Mouse (Mus musculus) CH12.LX (cell line): ENCODE measurements around the gene Gm20458. TPM values are rescaled to one million over a fixed set of nuclear protein-coding genes. Genes with fewer than 3 reads are reported as not detected.
A peak's percentile ranks its signal among the peaks of the same experiment; 100 is the strongest.

Source experiments
- DNase-seq: peaks from one replicate; pipeline ENCODE4 v3.0.0-alpha.2; 2013; ENCODE audit errors: extremely low read depth
- H3K27ac ChIP-seq: 2 replicates; pipeline ENCODE4 v1.5.1; 2012; ENCODE audit warnings: low read depth, mild to moderate bottlenecking, control low read depth, moderate library complexity; ENCODE audit not compliant: insufficient read depth
- H3K27me3 ChIP-seq: replicated peaks from 2 replicates; pipeline ENCODE3; 2012; ENCODE audit warnings: inconsistent platforms
- H3K36me3 ChIP-seq, 2 experiments: replicated peaks in 1 of 2; 2 replicates each; pipeline versions ENCODE3 to v1.6.1; 2012; ENCODE audit warnings: inconsistent platforms in 1 of 2, low read length in 1 of 2, mild to moderate bottlenecking in 1 of 2, mixed read lengths in 1 of 2, moderate library complexity in 1 of 2; ENCODE audit not compliant: control insufficient read depth in 1 of 2, insufficient read depth in 1 of 2
- H3K4me1 ChIP-seq, 2 experiments: 2 replicates each; pipeline ENCODE4 v1.6.1; 2012; ENCODE audit warnings: inconsistent platforms in 1 of 2, moderate library complexity in 1 of 2; ENCODE audit not compliant: insufficient read depth in 2 of 2, control insufficient read depth in 1 of 2
- H3K4me2 ChIP-seq: 2 replicates; pipeline ENCODE4 v1.6.1; 2012; ENCODE audit warnings: low read depth, mild to moderate bottlenecking, control low read depth; ENCODE audit not compliant: poor library complexity, insufficient read depth, severe bottlenecking
- H3K4me3 ChIP-seq, 3 experiments: fragments of 150-350 bp in 1 of 3; sonication (generic) in 1 of 3; replicated peaks in 1 of 3; 2 replicates each; pipeline versions ENCODE3 to v1.5.1; 2011 to 2012; ENCODE audit warnings: low read depth in 2 of 3, low read length in 2 of 3, mild to moderate bottlenecking in 2 of 3, moderate library complexity in 2 of 3, control low read depth in 1 of 3, improper control_type of control experiment in 1 of 3, inconsistent platforms in 1 of 3, mixed read lengths in 1 of 3; ENCODE audit not compliant: poor library complexity in 1 of 3
- H3K79me2 ChIP-seq: replicated peaks from 2 replicates; pipeline ENCODE4 v1.6.1; 2012; ENCODE audit warnings: mild to moderate bottlenecking, moderate library complexity; ENCODE audit not compliant: control insufficient read depth, poor library complexity, insufficient read depth, severe bottlenecking; ENCODE audit errors: extremely low read depth
- H3K9ac ChIP-seq: 2 replicates; pipeline ENCODE4 v1.6.1; 2012; ENCODE audit warnings: low read depth, mild to moderate bottlenecking, control low read depth, moderate library complexity; ENCODE audit not compliant: insufficient read depth
- H3K9me3 ChIP-seq: replicated peaks from 2 replicates; pipeline ENCODE3; 2012; ENCODE audit warnings: low read length, inconsistent platforms, mixed read lengths
- BHLHE40 ChIP-seq: IDR thresholded peaks from 2 replicates; pipeline ENCODE4 v1.6.1; 2011; ENCODE audit warnings: mild to moderate bottlenecking, low read depth, low read length, improper control_type of control experiment
- CHD2 ChIP-seq: IDR thresholded peaks from 2 replicates; pipeline ENCODE4 v1.6.1; 2011; ENCODE audit warnings: low read length, improper control_type of control experiment
- CTCF ChIP-seq, 2 experiments: IDR thresholded peaks in 1 of 2; conservative IDR thresholded peaks in 1 of 2; 2 replicates each; pipeline ENCODE4 v1.5.1; 2011 to 2012; ENCODE audit warnings: low read depth in 2 of 2, low read length in 2 of 2, improper control_type of control experiment in 1 of 2, inconsistent platforms in 1 of 2, mild to moderate bottlenecking in 1 of 2, moderate library complexity in 1 of 2
- E2F4 ChIP-seq: IDR thresholded peaks from 2 replicates; pipeline ENCODE4 v1.6.1; 2011; ENCODE audit warnings: low read depth, low read length, improper control_type of control experiment; ENCODE audit not compliant: insufficient replicate concordance
- ELF1 ChIP-seq: IDR thresholded peaks from 2 replicates; pipeline ENCODE4 v1.6.1; 2014; ENCODE audit warnings: low read depth, mild to moderate bottlenecking, inconsistent platforms, low read length, improper control_type of control experiment
- EP300 ChIP-seq: IDR thresholded peaks from 2 replicates; pipeline ENCODE4 v1.6.1; 2011; ENCODE audit warnings: low read length, improper control_type of control experiment
- ETS1 ChIP-seq: conservative IDR thresholded peaks from 2 replicates; pipeline ENCODE4 v1.6.1; 2012; ENCODE audit warnings: low read depth, mild to moderate bottlenecking, inconsistent platforms, low read length, improper control_type of control experiment, moderate library complexity
- HCFC1 ChIP-seq: IDR thresholded peaks from 2 replicates; pipeline ENCODE4 v1.6.1; 2012; ENCODE audit warnings: low read depth, mild to moderate bottlenecking, inconsistent platforms, low read length, improper control_type of control experiment
- IRF4 ChIP-seq: IDR thresholded peaks from 2 replicates; pipeline ENCODE4 v1.6.1; 2014; ENCODE audit warnings: low read depth, mild to moderate bottlenecking, inconsistent platforms, low read length, improper control_type of control experiment
- JUN ChIP-seq: IDR thresholded peaks from 2 replicates; pipeline ENCODE4 v1.6.1; 2011; ENCODE audit warnings: low read depth, mild to moderate bottlenecking, low read length, improper control_type of control experiment, moderate library complexity; ENCODE audit not compliant: insufficient read depth
- JUND ChIP-seq: conservative IDR thresholded peaks from 2 replicates; pipeline ENCODE4 v1.6.1; 2011; ENCODE audit warnings: low read depth, low read length, improper control_type of control experiment
- KAT2A ChIP-seq: IDR thresholded peaks from 2 replicates; pipeline ENCODE4 v1.6.1; 2012; ENCODE audit warnings: low read length, improper control_type of control experiment, inconsistent platforms; ENCODE audit not compliant: insufficient replicate concordance
- MAFK ChIP-seq: IDR thresholded peaks from 2 replicates; pipeline ENCODE4 v1.6.1; 2011; ENCODE audit warnings: low read length, improper control_type of control experiment; ENCODE audit not compliant: insufficient replicate concordance
- MAX ChIP-seq: IDR thresholded peaks from 2 replicates; pipeline ENCODE4 v1.6.1; 2011; ENCODE audit warnings: low read length, improper control_type of control experiment
- MAZ ChIP-seq: IDR thresholded peaks from 2 replicates; pipeline ENCODE4 v1.6.1; 2012; ENCODE audit warnings: low read depth, mild to moderate bottlenecking, inconsistent platforms, low read length, improper control_type of control experiment, moderate library complexity
- MEF2A ChIP-seq: IDR thresholded peaks from 2 replicates; pipeline ENCODE4 v1.6.1; 2014; ENCODE audit warnings: low read depth, mild to moderate bottlenecking, inconsistent platforms, low read length, improper control_type of control experiment, borderline replicate concordance
- MXI1 ChIP-seq: IDR thresholded peaks from 2 replicates; pipeline ENCODE4 v1.6.1; 2011; ENCODE audit warnings: mild to moderate bottlenecking, low read depth, low read length, improper control_type of control experiment
- MYC ChIP-seq: IDR thresholded peaks from 2 replicates; pipeline ENCODE4 v1.6.1; 2011; ENCODE audit warnings: low read depth, mild to moderate bottlenecking, improper control_type of control experiment, low read length
- NELFE ChIP-seq: IDR thresholded peaks from 2 replicates; pipeline ENCODE4 v1.6.1; 2011; ENCODE audit warnings: low read depth, low read length, improper control_type of control experiment
- NRF1 ChIP-seq: IDR thresholded peaks from 2 replicates; pipeline ENCODE4 v1.6.1; 2014; ENCODE audit warnings: low read depth, mild to moderate bottlenecking, inconsistent platforms, low read length, improper control_type of control experiment, moderate library complexity
- PAX5 ChIP-seq: IDR thresholded peaks from 2 replicates; pipeline ENCODE4 v1.6.1; 2012; ENCODE audit warnings: low read length, inconsistent platforms, mixed read lengths
- POLR2A ChIP-seq: IDR thresholded peaks from 2 replicates; pipeline ENCODE4 v1.6.1; 2011; ENCODE audit warnings: low read depth, mild to moderate bottlenecking, improper control_type of control experiment, low read length
- RAD21 ChIP-seq: IDR thresholded peaks from 2 replicates; pipeline ENCODE4 v1.6.1; 2011; ENCODE audit warnings: low read depth, mild to moderate bottlenecking, low read length, improper control_type of control experiment, moderate library complexity
- RCOR1 ChIP-seq: conservative IDR thresholded peaks from 2 replicates; pipeline ENCODE4 v1.6.1; 2012; ENCODE audit warnings: low read depth, mild to moderate bottlenecking, inconsistent platforms, low read length, improper control_type of control experiment
- SIN3A ChIP-seq: IDR thresholded peaks from 2 replicates; pipeline ENCODE4 v1.6.1; 2012; ENCODE audit warnings: low read length, improper control_type of control experiment, inconsistent platforms
- SMC3 ChIP-seq: IDR thresholded peaks from 2 replicates; pipeline ENCODE4 v1.6.1; 2011; ENCODE audit warnings: low read depth, low read length, improper control_type of control experiment
- TBP ChIP-seq: conservative IDR thresholded peaks from 2 replicates; pipeline ENCODE4 v1.6.1; 2011; ENCODE audit warnings: low read depth, low read length, improper control_type of control experiment
- TCF12 ChIP-seq: IDR thresholded peaks from 2 replicates; pipeline ENCODE4 v1.6.1; 2014; ENCODE audit warnings: low read depth, mild to moderate bottlenecking, inconsistent platforms, low read length, improper control_type of control experiment
- USF2 ChIP-seq: conservative IDR thresholded peaks from 2 replicates; pipeline ENCODE4 v1.6.1; 2011; ENCODE audit warnings: low read depth, low read length, improper control_type of control experiment
- ZC3H11A ChIP-seq: IDR thresholded peaks from 2 replicates; pipeline ENCODE4 v1.6.1; 2012; ENCODE audit warnings: low read depth, mild to moderate bottlenecking, inconsistent platforms, low read length, improper control_type of control experiment
- ZKSCAN1 ChIP-seq: IDR thresholded peaks from 2 replicates; pipeline ENCODE4 v1.6.1; 2012; ENCODE audit warnings: low read depth, inconsistent platforms, low read length, improper control_type of control experiment, borderline replicate concordance
- ZNF384 ChIP-seq: IDR thresholded peaks from 2 replicates; pipeline ENCODE4 v1.6.1; 2012; ENCODE audit warnings: low read depth, low read length, improper control_type of control experiment, inconsistent platforms
- dilution Hi-C: fragments of 300-500 bp; cut with MboI; formaldehyde crosslinking; loops from 2 replicates; pipeline ENCODE4 v1.14.3; 2020; ENCODE audit warnings: low sequenced_read_pairs; ENCODE audit not compliant: extremely low pct_unique_long_range_greater_than_20kb, extremely low pct_ligation_motif_present
- in situ Hi-C: fragments of 300-500 bp; cut with MboI; formaldehyde crosslinking; loops from 3 replicates; pipeline ENCODE4 v1.14.3; 2019; ENCODE audit warnings: low sequenced_read_pairs, low pct_ligation_motif_present, low pct_unique_long_range_greater_than_20kb, mixed read lengths
- polyA plus RNA-seq: library from polyadenylated mRNA; unstranded; fragments of >175 nt; gene quantifications from 2 replicates; pipeline ENCODE4 v1.2.1, GENCODE M21; 2012; ENCODE audit warnings: low read depth; ENCODE audit not compliant: insufficient read length
- total RNA-seq, 2 experiments: library from RNA; depleted of rRNA; stranded (reverse); fragments of 300-350 nt in 1 of 2; fragments of >200 nt in 1 of 2; gene quantifications; 2 replicates each; pipeline ENCODE4 v1.2.3; 2012 to 2014

Gene Gm20458
- total and polyA plus RNA-seq, 3 experiments, result 0.31 to 1.1 (median 0.74) TPM

DNA sequence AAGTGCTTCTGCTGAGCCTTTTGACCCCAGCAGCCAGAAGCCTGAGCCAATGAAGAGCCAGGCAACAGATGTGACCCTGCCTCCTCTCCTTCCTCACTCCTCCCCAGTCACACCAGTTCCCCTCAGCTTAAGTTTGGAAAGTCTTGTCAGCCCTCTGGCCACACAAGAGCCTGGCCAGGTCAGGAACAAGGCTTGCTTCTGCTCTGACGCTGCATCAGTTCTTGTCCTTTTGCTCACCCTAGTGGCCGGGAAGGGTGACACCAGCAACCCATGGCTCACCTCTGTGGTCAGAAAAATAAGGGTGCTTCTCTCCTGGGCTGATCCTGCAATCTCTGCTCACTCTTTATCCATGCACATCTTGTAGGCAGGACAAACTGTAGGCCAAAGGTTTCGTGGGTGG, 60.0 kb downstream of the Gm20458 start:
- H3K4me1 ChIP-seq, result peaks cover 2 to 25% of the 10 kb centered on the region in 2 experiments
- dilution Hi-C loops, result no loop called here
- peaks cover 9% of the 10 kb centered on the region for H3K27me3 ChIP-seq

GRCm38 (mm10) chr2:164521841-164522240, 61.1 kb downstream of the Gm20458 start:
- in situ Hi-C loops, result no loop called here
- Histone ChIP-seq H3K36me3 (no peaks in the 10 kb centered on the region), H3K9me3 (peaks cover 25% of the 10 kb centered on the region), H3K4me3 (no peak overlapping the region), H3K79me2 (no peaks in the 10 kb centered on the region), H3K27ac (peak overlapping the region; percentile 71), H3K4me2 (peak overlapping the region; percentile 99), H3K4me1 (peaks cover 2 to 25% of the 10 kb centered on the region in 2 experiments), H3K27me3 (peaks cover 9% of the 10 kb centered on the region), H3K9ac (no peak overlapping the region)
- peak; percentile 98 for TF ChIP-seq EP300
- peak; percentile 97 for TF ChIP-seq JUND
- TF ChIP-seq PAX5, result no peak
- TF ChIP-seq TBP, result no peak
- peak; percentile 90 for TF ChIP-seq BHLHE40
- peak; percentile 99 for TF ChIP-seq TCF12
- peak; percentile 96 for TF ChIP-seq MAFK
- no peak for TF ChIP-seq POLR2A
- peak; percentile 99 for TF ChIP-seq IRF4
- no peak for TF ChIP-seq NRF1
- peak; percentile 4; the same call in 1 of the 2 replicates for TF ChIP-seq ELF1
- TF ChIP-seq MAZ, result 0 out of 2 replicates have a peak, but pooled peaks have one; percentile 66
- TF ChIP-seq E2F4, result no peak
- peak; percentile 93 for TF ChIP-seq MEF2A
- no peak for TF ChIP-seq MAX
- no peak for TF ChIP-seq NELFE
- peak; percentile 67; the same call in 1 of the 2 replicates for TF ChIP-seq KAT2A
- peak; percentile 96 for TF ChIP-seq ETS1
- TF ChIP-seq SIN3A, result peak; percentile 57
- TF ChIP-seq JUN, result peak; percentile 92
- TF ChIP-seq RCOR1, result peak; percentile 97
- TF ChIP-seq CHD2, result peak; percentile 82
- 0 out of 2 replicates have a peak, but pooled peaks have one; percentile 16 for TF ChIP-seq HCFC1
- peak; percentile 52 for TF ChIP-seq MYC
- peak; percentile 99 for DNase-seq
- dilution Hi-C loops, result no loop called here

More for the DNA sequence above, 60.0 kb downstream of the Gm20458 start:
- Histone ChIP-seq H3K36me3 (no peaks in the 10 kb centered on the region), H3K27ac (no peak overlapping the region), H3K9ac (no peak overlapping the region), H3K4me3 (no peak overlapping the region), H3K4me2 (peak overlapping the region; percentile 99; the same call in 1 of the 2 replicates)
- in situ Hi-C loops, result no loop called here
- peak; percentile 41 for TF ChIP-seq EP300
- TF ChIP-seq KAT2A, result no peak
- peak; percentile 89 for TF ChIP-seq SMC3
- TF ChIP-seq USF2, result no peak
- peak; percentile 53; the same call in 1 of the 2 replicates for TF ChIP-seq MXI1
- no peak for TF ChIP-seq CHD2
- peak; percentile 53; the same call in 1 of the 2 replicates for TF ChIP-seq MYC
- TF ChIP-seq CTCF (conservative IDR thresholded peaks at IDR 0.05 in 1 of 2, IDR thresholded peaks at IDR 0.05 in 1 of 2; ENCODE audit: low read depth in 2 of 2, low read length in 2 of 2), result peak; percentile 62 to 96
- TF ChIP-seq ZNF384, result peak; percentile 47; the same call in 1 of the 2 replicates
- peak; percentile 94 for TF ChIP-seq RAD21
- TF ChIP-seq TCF12, result peak; percentile 37; the same call in 1 of the 2 replicates
- peak; percentile 40; the same call in 1 of the 2 replicates for TF ChIP-seq ZC3H11A
- TF ChIP-seq ZKSCAN1, result no peak
- peak; percentile 45 for TF ChIP-seq ELF1
- TF ChIP-seq, all 38 proteins: peak for 10
- peaks cover 27% of the 10 kb centered on the region for H3K9me3 ChIP-seq
- peak; percentile 75 for DNase-seq
- no peaks in the 10 kb centered on the region for H3K79me2 ChIP-seq
